Mouse (Mus musculus): ENCODE measurements around the gene Fkbpl. TPM values are rescaled to one million over a fixed set of nuclear protein-coding genes. Genes with fewer than 3 reads are reported as not detected.

The Fkbpl gene
- total RNA-seq (2017): 15.2 and 17.2 TPM in 2 replicates

- ATAC-seq (ENCODE audit: extremely low read depth, insufficient number of reproducible peaks, low FRiP score, poor library complexity, severe bottlenecking): peak; percentile 84
Measured at GRCm38 (mm10) chr17:34644608-34645007, at the start of gene Fkbpl. Fkbpl (plus strand) TSS chr17:34644764.

GRCm38 (mm10) chr17:34596098-34596497 lies 48.5 kb upstream of the Fkbpl start:
- no peak for ATAC-seq (ENCODE audit: extremely low read depth, insufficient number of reproducible peaks, low FRiP score, poor library complexity, severe bottlenecking)

GRCm38 (mm10) chr17:34597566-34598095 lies 46.9 kb upstream of the Fkbpl start, which contains the start of gene Ager:
Ager (plus strand) TSS chr17:34597862.
- ATAC-seq (ENCODE audit: extremely low read depth, insufficient number of reproducible peaks, low FRiP score, poor library complexity, severe bottlenecking): no peak

GRCm38 (mm10) chr17:34599891-34600290 lies 44.7 kb upstream of the Fkbpl start:
- ATAC-seq (ENCODE audit: extremely low read depth, insufficient number of reproducible peaks, low FRiP score, poor library complexity, severe bottlenecking): no peak

- no peak for ATAC-seq (ENCODE audit: extremely low read depth, insufficient number of reproducible peaks, low FRiP score, poor library complexity, severe bottlenecking)
Measured at GRCm38 (mm10) chr17:34601796-34602195, 42.8 kb upstream of the Fkbpl start.

- peak; percentile 79 for ATAC-seq (ENCODE audit: extremely low read depth, insufficient number of reproducible peaks, low FRiP score, poor library complexity, severe bottlenecking)
Measured at GRCm38 (mm10) chr17:34603375-34604060, 41.0 kb upstream of the Fkbpl start, which contains the start of gene Rnf5. Rnf5 (minus strand) TSS chr17:34603690.

- peak; percentile 66 for ATAC-seq (ENCODE audit: extremely low read depth, insufficient number of reproducible peaks, low FRiP score, poor library complexity, severe bottlenecking)
Measured at GRCm38 (mm10) chr17:34604061-34604508, 40.5 kb upstream of the Fkbpl start, which contains the start of gene Agpat1. Agpat1 (plus strand) TSS chr17:34604262.

GRCm38 (mm10) chr17:34604511-34605237 lies 39.9 kb upstream of the Fkbpl start:
- no peak for ATAC-seq (ENCODE audit: extremely low read depth, insufficient number of reproducible peaks, low FRiP score, poor library complexity, severe bottlenecking)

GRCm38 (mm10) chr17:34605609-34606008 lies 39.0 kb upstream of the Fkbpl start:
- peak; percentile 17; the same call in 1 of the 2 replicates for ATAC-seq (ENCODE audit: extremely low read depth, insufficient number of reproducible peaks, low FRiP score, poor library complexity, severe bottlenecking)

GRCm38 (mm10) chr17:34606186-34607039 lies 38.2 kb upstream of the Fkbpl start:
- ATAC-seq (ENCODE audit: extremely low read depth, insufficient number of reproducible peaks, low FRiP score, poor library complexity, severe bottlenecking): no peak

- ATAC-seq (ENCODE audit: extremely low read depth, insufficient number of reproducible peaks, low FRiP score, poor library complexity, severe bottlenecking): no peak
Measured at GRCm38 (mm10) chr17:34607997-34608396, 36.6 kb upstream of the Fkbpl start.

- ATAC-seq (ENCODE audit: extremely low read depth, insufficient number of reproducible peaks, low FRiP score, poor library complexity, severe bottlenecking): no peak
Measured at GRCm38 (mm10) chr17:34611050-34611449, 33.5 kb upstream of the Fkbpl start.

GRCm38 (mm10) chr17:34613054-34613645 lies 31.4 kb upstream of the Fkbpl start:
- ATAC-seq (ENCODE audit: extremely low read depth, insufficient number of reproducible peaks, low FRiP score, poor library complexity, severe bottlenecking): no peak

- ATAC-seq (ENCODE audit: extremely low read depth, insufficient number of reproducible peaks, low FRiP score, poor library complexity, severe bottlenecking): no peak
Measured at GRCm38 (mm10) chr17:34613830-34614229, 30.7 kb upstream of the Fkbpl start.

GRCm38 (mm10) chr17:34615871-34616270 lies 28.7 kb upstream of the Fkbpl start, which contains the start of gene Egfl8:
Egfl8 (minus strand) TSS chr17:34615971.
- no peak for ATAC-seq (ENCODE audit: extremely low read depth, insufficient number of reproducible peaks, low FRiP score, poor library complexity, severe bottlenecking)

- ATAC-seq (ENCODE audit: extremely low read depth, insufficient number of reproducible peaks, low FRiP score, poor library complexity, severe bottlenecking): peak; percentile 80
Measured at GRCm38 (mm10) chr17:34618999-34619398, 25.6 kb upstream of the Fkbpl start.

- no peak for ATAC-seq (ENCODE audit: extremely low read depth, insufficient number of reproducible peaks, low FRiP score, poor library complexity, severe bottlenecking)
Measured at GRCm38 (mm10) chr17:34621006-34621405, 23.6 kb upstream of the Fkbpl start.

GRCm38 (mm10) chr17:34623161-34623560 lies 21.4 kb upstream of the Fkbpl start:
- ATAC-seq (ENCODE audit: extremely low read depth, insufficient number of reproducible peaks, low FRiP score, poor library complexity, severe bottlenecking): no peak

All from neutrophil, adult 5-6 weeks (primary cell).